Mouse (Mus musculus) naive thymus-derived CD4-positive, alpha-beta T cell, adult 2 months (primary cell): Measurements from ENCODE around the gene Ttl.

ENCODE experiments used
- DNase-seq: peaks from one replicate; pipeline ENCODE4 v3.0.0-alpha.2; 2011; ENCODE audit warnings: low read depth

The Ttl gene

DNA sequence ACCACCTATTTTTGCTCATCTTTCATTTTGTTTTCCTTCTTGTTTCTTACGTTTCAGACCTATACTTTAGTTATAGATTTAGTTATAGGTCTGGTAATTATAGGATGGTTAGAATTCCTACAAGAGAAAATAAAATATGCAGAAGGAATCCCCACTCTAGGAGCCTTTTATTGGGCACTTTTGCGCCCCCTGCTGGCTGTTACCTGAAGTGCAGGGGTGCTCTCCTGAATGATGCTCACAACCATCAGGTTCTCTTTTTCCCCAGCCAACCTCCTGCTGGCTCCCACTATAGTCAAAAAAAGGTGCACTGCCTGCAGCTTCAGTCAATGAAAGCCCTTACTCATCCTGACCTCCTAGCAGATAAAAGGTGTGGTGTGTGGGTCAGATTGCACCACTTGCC is 19.2 kb downstream of the Ttl start:
- peak; percentile 72 for DNase-seq

DNA sequence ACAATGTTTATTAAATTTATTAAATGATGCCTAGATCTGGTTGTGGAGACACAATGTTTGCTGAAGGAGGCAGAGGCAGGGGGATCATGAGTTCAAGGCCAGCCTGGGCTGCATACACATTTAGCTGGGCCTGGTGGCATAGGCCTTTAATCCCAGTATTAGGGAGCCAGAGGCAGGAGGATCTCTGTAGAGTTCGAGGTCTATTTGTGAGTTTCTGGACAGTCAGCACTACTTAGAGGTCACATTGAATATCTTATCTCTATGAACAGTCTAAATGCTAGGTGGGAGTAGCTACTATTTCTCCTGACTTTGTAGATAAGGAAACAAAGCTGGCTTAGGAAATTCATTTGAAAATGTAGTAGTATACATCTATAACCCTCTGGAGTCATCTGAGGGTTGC is 21.8 kb downstream of the Ttl start:
- no peak for DNase-seq

DNA sequence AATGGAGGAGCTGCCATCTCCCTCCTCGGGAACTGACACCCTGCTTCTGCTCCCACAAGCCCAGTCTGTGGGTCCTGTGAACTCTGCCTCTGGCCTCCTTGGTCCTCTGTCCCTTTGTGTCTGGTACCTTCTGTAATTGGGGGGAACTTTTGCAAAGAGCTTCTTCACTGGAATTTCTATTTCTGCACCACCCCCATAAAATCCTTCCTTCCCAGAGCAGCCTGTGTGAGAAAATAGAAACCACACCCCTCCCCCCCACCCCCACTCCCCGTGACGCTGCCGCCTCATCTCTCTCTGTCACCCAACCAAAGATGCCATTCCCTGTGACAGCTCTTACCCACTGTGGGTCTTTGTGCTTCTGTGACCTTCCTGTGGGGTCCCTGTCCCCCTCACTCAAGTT is 24.6 kb downstream of the Ttl start:
- no peak for DNase-seq

DNA sequence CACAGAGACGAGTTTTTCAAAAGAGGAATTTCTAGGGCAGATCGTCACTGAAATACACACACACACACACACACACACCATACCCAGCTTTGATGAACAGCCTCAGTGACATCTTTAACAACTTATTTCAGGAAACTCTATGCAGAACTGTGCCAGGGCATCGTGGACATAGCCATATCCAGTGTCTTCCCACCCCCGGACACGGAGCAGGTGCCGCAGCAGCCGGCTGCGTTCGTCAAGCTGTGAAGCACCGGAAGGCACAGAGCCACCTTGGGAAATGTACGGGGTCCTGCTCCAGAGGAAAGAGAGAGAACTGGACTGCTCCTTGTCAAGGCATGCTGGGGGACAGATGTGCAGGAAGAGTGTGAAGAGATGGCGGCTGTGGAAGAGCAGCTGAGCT is 27.1 kb downstream of the Ttl start:
- DNase-seq = no peak

DNA sequence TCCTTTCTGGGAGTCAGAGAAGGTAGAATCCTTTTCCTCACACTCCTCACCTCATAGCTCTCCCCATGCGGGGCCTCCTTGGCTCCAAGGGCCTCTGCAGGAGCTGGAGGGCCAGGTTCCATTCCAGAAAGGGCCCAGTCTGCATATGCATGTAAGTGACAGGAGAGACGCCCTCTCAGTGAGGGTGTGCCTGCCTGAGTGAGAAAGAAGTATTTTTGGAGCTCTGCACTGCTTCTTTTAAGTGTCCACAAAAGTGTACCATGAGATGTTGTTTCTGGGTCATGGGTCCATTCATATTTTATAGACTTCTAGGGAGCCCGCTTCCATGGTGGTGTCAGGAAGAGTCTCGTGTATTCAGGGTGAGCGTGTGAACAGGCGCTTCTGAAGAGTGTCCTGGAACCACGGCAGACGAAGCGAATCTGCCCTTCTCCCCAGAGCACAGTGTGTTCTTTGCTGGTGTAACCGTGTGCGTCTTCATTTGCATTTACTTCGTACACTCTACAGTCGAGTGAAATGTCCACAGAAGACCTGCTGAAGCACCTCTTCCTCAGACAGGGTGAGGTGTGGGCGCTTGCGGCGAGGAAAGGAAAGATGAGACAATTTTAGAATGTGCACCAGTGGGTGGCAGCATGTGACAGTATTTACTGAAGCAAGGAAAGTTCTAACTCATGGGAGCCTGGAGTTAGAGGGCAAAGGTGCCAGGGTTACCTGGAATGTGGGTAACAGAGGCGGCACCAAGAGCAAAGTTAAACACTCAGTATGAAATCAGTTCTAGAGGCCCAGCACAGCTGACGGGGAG is 28.4 kb downstream of the Ttl start:
- DNase-seq = no peak

DNA sequence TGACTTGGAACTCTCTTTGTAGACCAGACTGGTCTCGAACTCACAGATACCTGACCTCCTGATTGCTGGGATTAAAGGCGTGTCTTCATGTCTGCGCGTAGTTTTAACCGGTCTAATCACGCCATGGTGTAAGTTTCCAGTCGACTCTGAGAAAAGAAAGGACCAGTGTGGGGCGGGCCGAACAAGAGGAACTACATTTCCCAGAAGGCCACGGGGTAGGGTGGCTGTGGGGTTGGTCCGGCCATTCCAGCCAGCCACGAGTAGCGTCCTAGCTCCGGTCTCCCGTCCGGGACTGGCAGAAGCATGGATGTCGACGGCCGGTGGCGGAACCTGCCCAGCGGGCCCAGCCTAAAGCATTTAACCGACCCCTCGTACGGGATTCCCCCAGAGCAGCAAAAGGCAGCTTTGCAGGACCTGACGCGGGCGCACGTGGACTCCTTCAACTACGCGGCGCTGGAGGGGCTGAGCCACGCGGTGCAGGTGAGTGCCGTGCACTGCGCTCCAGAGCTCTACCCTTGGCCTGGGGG is 35.1 kb downstream of the Ttl start, which contains the start of gene Polr1b:
Gene Polr1b (plus strand): TSS at position 212 of the 527 bp plus-strand sequence.
- DNase-seq = peak; percentile 89

DNA sequence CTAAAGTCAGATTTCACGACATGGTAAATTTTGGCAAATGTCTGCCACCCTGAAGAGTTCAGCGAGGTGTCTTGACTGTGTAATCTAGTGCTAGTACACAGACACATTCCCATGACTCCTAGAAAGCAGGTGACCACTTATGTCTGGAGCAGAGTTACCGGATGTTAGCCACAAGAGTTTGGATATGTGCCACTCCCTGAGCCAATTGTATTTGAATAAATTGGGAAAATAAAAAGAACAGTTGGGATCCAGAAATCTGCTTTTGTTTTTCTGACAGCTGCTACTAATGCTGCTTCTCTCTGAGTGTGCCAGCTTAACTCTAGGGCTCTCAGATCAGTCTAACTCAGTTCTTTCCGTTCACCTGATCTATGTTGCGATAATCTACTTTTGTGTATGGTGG is 47.2 kb downstream of the Ttl start:
- DNase-seq = no peak

DNA sequence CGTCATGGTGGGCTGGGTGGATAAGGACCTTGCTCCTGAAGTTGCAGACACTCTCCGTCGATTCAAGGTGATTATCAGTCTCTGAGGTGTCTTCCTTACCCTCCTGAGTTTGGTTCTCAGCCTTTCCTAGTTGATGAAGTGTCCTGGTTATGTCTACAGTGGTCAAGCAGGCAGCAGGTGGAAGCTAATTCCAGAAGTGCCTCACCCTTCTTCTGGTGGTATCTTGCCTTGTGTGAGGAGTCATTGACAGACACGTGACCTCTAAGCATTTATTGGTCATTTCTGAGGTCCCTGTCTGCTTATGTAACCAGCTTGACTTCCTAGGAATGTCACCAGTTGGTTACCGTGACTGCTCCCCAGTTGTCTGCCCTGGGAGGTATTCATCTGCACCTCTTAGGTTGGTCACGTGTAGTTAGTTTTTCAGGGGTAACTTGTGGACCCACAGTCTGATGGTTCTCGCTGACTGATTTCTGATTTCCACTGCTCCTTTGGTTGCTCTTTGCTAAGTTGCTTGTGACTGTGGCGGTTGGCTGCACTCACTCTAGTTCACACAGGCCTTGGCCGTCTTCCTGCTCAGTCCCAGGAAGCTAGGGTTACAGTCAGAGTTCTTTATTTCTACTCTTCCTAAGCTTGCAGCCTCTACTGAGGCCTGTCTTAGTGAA is 50.1 kb downstream of the Ttl start:
- no peak for DNase-seq

DNA sequence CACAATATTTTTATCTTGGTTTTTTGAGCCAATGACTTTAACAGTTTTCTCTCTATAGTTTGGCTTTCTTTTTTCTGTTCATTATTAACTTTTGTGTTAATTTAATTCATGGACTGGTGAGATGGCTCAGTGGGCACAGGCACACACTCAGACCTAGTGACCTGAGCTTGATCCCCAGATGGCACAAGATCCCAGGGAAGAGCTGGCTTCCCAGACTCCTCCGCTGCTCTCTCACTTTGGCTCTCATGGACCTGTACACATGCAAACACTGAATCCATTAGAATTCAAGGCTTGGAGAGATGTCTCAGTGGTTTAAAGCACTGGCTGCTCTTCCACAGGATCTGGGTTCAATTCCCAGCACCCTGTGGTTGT is 50.6 kb downstream of the Ttl start:
- no peak for DNase-seq

DNA sequence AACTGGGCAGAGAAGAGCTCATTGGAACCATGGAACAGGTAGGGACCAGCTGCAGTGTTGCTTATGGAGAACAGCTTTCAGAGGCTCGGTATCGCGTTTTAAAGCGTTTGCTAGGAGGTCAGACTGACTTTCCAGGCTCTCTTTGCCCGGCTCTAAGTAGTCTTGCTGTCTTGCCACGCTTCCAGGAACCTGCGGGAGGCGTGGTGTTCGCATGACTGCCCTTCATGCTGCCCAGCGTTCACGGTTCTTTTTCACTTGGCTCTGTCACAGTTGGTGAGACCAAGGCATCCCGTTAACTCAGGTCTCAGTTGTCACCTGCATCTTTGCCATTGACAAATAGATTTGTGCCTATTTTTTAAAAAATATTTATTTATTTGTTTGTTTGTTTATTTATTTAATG is 52.3 kb downstream of the Ttl start:
- DNase-seq = no peak

DNA sequence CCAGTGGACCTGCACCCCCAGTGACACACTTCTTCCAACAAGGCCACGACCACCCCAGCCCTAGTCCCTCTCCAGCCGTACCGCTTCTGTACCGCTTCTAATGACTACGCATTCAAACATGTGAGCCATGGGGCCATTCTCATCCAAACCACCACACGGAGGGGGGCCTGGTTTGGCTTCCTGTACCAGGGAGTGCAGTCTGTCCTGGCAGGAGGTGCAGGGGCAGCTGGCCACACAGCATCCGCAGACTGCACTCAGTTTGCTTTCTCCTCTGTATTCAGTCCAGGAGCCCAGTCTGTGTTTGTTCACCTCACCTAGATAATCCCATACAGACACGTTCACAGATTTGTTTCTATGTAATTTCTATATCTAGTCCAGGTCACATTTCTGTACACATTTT is 56.2 kb downstream of the Ttl start:
- DNase-seq = no peak

DNA sequence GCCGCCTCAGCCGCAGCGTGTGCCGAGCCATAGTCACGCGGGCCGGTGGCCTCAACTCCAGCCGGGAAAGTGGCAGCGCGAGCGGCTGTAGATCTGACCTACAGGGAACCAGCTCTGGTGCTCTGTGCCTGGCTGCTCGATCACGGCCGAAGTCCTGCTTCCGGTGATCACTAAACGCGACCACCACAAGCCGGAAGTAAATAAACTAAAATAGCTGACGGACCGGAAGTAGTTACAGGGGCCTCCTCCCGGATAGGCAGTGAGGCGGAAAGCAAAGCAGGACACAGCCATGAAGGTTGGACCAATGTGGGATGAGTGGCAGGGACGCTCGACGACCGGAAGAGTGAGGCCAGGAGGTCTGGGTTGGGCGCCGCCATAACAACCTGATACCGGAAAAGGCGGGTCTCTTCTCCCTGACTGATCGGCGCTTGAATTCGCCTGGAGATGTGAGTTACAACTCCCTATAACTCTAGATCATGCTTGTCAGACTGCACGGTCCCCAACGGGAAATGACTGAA is 63.7 kb downstream of the Ttl start, which contains the start of gene Chchd5:
Gene Chchd5 (plus strand): TSS at position 289 of the 518 bp plus-strand sequence.
- DNase-seq = peak; percentile 83

DNA sequence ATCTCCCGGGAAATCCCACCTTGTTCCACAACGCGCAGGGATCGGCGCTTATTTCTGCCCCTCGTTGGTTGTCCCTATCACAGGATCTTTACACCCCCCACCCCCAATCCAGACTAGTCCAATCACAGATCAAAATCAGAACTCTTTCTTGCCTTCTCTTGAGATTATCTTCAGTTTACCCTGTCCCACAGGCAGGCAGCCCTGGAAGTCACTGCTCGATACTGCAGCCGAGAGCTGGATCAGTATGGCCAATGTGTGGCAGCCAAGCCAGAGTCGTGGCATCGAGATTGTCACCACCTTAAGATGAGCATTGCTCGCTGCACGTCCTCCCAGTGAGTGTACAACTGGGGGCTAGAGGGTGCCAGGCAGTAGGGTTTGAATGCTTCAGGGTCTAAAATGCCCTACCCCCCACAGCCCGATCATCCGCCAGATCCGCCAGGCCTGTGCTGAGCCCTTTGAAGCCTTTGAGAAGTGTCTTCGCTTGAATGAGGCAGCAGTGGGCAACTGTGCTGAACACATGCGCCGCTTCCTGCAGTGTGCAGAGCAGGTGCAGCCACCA is 64.3 kb downstream of the Ttl start:
- DNase-seq = peak; percentile 63

DNA sequence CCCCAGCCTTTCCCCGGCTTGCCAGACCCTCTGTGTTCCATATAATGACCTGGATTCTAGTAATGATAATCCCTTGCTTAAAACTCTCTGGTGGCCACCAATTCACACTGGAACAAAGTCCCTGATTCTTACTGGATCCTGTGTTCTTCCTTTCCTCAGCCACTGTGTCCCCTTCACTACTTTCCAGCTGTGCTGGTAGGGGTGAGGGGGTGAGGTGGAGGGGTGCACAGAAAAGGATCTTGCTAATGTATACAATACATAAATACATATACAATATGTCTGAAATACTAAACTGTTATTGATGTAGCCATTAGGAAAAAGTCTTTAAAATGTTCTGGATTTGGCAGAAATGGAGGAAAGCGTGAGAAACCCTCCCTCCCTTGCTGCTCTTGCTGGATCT is 65.0 kb downstream of the Ttl start:
- no peak for DNase-seq

DNA sequence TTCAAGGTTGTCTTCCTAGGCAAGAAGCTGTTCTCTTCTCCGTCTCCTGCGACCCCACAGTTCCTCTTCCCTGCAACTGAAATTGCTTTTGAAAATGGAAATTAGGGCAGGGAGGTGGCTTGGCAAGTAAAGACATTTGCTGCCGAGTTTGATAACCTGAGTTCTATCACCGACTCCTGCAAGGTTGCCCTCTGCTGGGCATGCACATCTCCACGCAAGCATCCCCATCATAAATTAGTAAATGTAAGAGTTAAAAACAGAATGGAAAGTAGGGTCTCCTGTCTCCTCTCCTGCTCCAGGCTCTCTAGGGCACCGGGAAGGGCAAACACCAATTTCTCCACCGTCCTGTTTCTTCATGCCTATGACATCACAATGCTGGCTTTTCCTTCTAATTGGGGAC is 66.5 kb downstream of the Ttl start:
- DNase-seq = no peak

DNA sequence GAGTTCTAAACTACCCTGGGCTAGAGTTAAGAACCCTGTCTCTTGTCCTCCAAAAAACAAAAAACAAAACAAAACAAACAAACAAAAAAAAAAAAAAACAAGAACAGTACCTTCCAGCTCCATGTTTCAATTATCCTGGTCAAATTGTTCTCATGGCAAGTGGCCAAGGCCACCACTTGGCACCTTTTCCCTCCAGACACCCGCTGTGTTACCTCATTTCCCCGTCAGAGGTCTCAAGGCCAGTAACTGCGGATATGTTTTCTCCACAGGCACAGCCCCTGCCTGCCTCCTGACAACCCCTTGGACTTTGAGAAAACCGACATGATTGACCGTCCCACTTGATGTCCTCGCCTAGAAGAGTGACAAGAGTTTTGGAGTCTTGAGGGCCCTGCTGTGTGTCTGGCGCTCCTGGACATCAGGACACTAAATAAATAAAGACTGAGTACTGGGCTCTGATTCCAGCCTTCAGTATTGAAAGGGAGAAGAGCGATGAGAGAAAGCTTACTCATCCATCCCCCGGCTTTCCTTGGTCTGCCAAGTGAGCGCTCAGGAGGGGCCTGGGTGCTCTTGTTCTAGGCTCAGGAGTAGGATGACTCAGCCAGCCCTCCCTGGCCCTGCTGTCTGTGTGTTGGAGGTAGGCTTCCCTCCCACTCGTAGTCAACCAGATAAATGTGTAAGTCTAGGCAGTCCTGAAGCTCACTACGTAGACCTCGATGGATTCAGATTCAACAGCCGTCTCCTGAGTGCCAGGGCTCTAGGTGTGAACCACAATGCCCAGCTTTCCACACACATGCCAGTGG is 67.5 kb downstream of the Ttl start:
- no peak for DNase-seq

DNA sequence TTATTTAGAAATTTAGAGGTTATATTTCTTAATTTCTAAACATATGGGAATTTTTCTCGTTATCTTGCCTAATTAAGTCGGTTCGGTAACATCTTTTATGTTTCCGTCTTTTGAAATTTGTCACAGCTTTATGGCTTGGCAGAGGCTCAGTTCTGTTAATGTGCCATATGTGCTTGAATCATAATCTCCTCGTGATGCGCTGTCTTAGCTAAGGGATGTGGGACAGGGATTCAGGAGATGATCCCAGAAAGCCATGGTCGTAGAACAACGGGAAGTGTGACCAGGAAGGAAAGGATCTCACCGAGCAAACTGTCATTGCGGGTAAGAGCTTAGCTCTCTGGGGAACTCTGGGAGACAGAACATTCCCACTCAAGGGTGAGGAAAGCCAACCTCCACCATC is 74.2 kb downstream of the Ttl start:
- no peak for DNase-seq
